Mouse (Mus musculus) cerebellum, postnatal 36 days (tissue): Measurements from ENCODE around the gene Nlgn2.

Source experiments
- DNase-seq, 2 experiments: peaks; one replicate each; pipeline ENCODE4 v3.0.0; 2021 to 2022; ENCODE audit warnings: mixed read lengths in 2 of 2

Nlgn2 gene

DNA sequence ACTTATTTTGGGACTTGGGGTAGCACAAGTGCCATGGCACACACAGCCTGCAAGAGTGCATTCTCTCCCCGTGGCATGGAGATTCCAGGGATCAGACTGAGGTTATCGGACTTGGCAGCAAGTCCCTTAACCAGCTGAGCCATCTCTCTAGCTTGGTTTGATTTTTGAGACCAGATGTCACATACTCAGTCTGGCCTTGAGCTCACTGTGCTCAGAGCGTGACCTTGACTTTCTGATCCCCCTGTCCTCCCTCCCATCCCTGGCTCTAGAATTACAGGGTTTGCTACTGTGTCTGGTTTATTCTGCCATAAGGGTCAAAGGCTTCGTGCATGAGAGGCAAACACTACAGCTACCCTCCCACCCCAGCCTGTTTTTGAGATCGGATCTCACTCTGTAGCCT is 48.2 kb downstream of the Nlgn2 start:
- DNase-seq: no peak

DNA sequence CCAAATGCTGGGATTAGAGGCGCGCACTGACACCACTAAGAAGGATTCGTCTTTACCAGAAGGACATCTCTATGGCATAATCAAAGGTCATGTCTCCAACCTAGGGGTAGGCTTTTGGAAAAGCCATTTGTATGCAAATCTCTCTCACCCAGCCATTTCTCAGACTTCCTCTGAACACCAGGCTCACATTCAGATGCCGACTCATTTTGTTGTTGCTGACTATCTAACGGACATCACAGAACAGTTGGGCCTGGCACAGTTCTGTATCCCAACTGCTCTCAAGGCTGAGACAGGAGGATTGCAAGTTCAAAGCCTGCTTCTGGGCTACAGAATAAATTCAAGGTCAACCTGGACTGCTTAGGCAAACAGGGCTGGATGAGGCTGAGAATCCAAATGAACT is 50.3 kb downstream of the Nlgn2 start:
- DNase-seq: no peak

DNA sequence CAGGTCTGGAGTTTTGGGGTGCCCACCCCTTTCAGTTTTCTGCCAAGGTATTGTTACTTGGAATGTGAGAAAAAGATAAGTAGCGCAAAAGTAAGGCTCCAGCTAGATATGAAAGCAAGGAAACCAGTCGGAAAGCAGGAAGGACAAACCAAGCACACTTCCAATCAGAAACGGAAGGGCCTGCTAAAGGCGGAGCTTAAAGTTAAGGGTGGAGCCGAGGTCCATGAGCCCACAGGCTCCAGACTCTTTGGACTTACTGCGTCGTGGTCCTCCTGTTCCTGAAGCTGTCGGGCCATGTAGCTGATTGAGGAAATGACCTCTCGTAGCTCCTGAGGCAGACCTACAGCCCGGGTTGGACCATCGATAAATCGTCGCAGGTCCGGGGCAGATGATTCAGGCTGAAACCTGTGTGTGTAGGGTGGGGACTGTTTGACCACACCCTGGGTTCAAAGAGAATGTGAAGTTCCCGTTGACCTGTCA is 52.8 kb downstream of the Nlgn2 start:
- DNase-seq: no peak

DNA sequence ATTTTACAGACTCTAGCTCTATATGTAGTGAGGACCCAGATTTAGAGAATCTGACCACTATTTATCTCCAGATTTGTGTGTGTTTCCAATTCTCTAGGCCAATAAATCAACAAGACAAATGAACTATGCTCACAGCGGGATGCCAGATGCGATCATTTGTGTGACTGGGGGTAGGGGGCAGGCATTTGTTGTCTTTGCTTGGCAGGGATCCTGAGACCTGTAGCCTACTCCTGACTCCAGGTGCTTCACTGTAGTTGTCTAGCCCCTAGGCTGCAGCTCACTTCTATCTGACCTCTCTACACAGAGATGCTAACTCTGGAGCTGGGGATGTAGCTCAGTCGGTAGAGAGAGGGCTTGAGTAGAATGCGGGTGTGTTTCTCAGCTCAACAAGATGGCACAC is 55.8 kb downstream of the Nlgn2 start:
- DNase-seq: no peak

DNA sequence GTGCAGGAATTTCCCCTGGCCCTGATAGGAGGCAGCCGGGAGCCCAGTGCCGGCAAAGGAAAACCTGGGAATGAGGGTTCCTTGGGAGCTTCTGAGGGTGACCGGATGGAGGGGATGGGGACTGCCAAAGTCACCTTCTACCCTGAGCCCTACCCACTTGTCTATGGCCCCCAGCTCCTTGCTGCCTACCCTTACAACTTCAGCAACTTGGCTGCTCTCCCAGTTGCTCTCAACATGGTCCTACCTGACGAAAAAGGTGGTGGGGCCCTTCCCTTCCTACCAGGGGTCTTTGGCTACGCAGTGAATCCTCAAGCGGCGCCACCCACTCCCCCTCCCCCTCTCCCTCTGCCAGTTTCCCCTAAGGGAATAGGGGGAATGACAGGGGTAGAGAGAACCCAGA is 58.6 kb downstream of the Nlgn2 start:
- DNase-seq: no peak

DNA sequence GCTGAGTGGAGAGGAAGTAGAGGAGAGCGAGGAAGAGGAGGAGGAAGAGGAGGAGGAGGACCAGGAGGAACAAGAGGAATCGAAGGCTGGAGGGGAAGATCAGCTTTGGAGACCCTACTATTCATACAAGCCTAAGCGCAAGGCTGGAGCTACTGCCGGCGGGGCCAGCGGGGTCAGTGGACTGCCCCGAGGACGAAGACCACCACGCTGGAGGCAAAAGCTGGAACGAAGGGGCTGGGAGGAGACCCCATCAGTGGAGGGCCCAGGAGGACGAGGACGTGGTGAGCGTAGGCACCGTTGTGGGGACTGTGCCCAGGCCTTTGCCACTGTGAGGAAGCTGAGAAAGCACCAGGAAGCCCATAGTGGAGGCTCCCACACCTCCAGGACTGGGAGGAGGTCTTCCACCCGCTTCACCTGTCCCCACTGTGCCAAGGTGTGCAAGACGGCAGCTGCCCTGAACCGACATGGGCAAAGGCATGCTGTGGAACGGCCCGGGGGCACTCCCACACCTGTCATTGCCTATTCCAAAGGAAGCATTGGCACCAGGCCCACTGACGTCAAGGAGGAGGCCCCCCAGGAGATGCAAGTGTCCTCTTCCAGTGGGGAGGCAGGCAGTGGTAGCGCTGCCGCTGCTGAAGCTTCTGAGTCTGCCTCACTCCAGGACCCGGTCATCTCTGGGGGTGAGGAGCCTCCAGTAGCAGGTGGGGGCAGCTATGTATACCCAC is 59.2 kb downstream of the Nlgn2 start:
- peak; percentile 49 to 53 for DNase-seq

DNA sequence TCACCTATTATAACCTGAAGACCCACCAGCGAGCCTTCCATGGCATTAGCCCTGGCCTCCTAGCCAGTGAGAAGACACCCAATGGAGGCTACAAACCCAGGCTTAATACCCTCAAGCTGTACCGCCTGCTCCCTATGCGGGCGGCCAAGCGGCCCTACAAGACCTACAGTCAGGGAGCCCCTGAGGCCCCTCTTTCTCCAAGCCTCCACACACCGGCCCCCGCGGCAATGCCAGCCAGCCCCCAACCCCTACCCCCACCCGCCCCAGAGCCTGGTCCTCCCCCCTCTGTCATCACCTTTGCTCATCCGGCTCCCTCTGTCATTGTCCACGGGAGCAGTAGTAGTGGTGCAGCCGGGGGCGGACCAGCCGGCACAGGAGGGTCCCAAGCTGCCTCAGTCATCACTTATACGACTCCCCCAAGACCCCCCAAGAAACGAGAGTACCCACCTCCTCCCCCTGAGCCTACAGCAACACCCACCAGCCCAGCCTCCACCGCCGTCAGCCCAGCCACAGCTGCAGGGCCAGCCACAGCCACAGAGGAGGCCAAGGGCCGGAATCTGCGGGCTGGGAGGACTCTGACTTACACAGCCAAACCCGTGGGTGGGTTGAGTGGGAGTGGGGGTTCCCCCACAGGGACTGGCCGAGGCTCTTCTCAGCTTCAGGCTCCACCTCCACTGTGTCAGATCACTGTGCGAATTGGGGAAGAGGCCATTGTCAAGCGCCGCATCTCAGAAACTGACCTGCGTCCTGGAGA is 59.9 kb downstream of the Nlgn2 start:
- no peak for DNase-seq

DNA sequence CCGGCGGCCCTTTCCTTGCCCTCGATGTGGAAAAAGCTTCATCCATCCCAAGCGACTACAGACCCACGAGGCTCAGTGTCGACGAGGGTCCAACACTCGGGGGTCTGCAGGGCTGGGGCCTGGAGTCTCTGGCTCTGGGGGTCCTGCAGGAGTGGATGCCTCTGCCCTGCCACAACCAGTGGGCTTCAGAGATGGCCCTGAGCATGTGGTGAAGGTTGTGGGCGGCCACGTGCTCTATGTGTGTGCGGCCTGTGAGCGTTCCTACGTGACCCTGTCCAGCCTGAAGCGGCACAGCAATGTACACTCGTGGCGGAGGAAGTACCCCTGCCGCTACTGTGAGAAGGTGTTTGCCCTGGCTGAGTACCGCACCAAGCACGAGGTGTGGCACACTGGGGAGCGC is 61.1 kb downstream of the Nlgn2 start:
- DNase-seq: no peak

DNA sequence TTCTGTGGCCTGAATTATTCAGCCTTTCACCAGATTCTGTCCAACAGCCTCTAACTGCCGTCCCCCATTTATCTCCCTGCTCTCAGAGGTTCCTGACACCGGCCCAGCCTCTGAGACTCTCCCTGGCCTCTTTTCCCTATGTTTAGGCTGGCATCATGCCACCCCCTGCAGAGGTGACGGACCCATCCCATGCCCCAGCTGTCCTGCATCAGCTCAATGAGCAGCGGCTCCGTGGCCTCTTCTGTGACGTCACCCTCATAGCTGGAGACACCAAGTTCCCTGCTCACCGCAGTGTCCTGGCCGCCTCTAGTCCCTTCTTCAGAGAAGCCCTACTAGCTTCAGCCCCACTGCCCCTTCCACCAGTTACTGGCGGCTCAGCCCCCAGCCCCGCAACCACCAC is 61.9 kb downstream of the Nlgn2 start:
- no peak for DNase-seq

DNA sequence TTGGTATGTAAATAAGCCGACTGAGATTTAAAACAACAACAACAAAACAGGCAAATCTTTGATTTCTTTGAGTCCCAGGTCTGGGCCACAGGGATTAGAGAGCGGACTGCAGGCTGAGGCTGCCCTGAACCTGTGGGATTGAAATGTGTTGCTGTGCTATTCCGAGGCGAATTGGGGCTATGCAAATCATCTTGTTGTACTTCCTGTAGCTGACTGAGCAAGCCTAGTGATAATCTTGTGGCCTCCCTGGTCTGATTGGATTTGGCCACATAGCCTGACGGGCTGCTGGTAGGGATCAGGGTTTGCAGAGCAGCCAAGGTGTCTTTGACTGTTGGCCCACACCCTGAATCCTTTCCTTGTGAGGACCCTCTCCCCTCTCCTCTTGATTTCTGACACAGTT is 62.6 kb downstream of the Nlgn2 start:
- no peak for DNase-seq
